Mouse (Mus musculus) left cerebral cortex, postnatal 14 days (tissue): ENCODE measurements at regions not wholly inside any gene's neighbourhood (a gene's known extent, or its start where the extent isn't known, plus 50 kb on each side); places are given as distances from the start of the nearest gene placed in this dataset.
"Not testable (repeated sequence)": the region's sequence is repeated elsewhere in the genome, so short reads cannot be mapped to it uniquely, and the experiment has no call there.

ENCODE experiments used
- DNase-seq, 2 experiments: peaks; one replicate each; pipeline ENCODE4 v3.0.0; 2021 to 2022; ENCODE audit warnings: low spot score in 2 of 2, mixed read lengths in 1 of 2
- intact Hi-C: fragments of 180-260 bp; cut with DNase I; formaldehyde crosslinking; loops from one replicate; pipeline ENCODE4 v1.15.1; 2025

DNA sequence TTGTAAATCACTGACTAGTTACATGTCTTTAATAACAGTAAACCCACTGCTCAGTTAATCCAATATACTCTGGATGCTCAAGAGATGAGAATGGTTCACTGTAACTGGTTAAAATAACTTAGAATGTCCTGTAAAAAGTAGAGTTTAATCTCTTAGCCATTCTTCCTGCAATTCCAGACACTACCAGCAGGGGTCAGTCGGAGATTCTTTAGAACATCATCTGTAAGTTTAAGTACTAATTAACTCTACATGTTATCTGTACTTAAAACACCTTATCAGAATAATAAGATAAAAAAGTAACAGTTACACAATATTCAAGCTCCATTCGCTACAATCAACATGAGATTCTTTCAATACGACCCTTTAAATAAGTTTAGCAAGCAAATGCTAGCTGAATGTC lies 58.7 kb upstream of the Olig3 start:
- intact Hi-C loops, result no loop called here
- DNase-seq, result no peak

GRCm38 (mm10) chr10:19295388-19296013 lies 60.8 kb upstream of the Olig3 start:
- intact Hi-C loops, result no loop called here
- DNase-seq, result no peak

- intact Hi-C loops, result no loop called here
- DNase-seq, result no peak
These were observed 64.9 kb upstream of the Olig3 start for GRCm38 (mm10) chr10:19291474-19291873.

DNA sequence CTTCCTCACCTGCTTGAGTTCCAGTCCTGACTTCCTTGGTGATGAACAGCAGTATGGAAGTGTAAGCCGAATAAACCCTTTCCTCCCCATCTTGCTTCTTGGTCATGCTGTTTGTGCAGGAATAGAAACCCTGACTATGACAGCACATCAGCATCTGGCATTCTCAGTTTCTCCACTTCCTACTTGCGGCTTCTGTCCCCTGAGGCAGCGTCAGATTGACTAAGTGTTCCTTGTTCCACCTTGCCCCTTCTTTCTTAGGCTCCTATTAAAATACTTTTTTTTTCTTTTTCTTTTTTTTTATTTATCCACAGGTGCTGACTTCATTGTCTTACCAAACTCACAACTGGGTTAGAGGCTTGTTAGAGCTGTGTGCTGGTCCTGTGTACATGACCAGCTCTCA lies 65.3 kb upstream of the Olig3 start:
- DNase-seq, intact Hi-C loops: not testable (repeated sequence)

- intact Hi-C loops, result no loop called here
These were observed 74.2 kb upstream of the Olig3 start for GRCm38 (mm10) chr10:19282166-19282565.

DNA sequence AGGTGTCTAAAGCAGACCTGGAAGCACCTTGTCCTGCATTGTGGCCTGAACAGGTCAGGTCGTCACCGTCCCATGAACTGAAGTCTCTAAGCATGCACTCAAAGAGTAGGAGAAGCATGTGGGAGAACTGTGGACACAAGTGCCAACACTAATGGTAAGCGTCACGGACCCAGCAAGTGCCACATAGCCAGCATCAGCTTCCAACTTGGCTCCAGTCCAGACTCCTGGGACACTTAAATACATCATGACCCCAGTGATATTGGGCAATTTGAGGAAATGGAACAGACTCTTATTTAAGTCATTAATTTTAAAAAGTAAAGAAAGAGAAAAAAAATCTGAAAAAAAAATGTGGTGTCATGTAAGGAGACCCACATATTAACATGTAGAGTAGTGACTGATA lies 75.3 kb upstream of the Olig3 start:
- DNase-seq, result no peak
- intact Hi-C loops, result no loop called here

More at GRCm38 (mm10) chr10:19282166-19282565, 74.2 kb upstream of the Olig3 start:
- DNase-seq, result no peak

DNA sequence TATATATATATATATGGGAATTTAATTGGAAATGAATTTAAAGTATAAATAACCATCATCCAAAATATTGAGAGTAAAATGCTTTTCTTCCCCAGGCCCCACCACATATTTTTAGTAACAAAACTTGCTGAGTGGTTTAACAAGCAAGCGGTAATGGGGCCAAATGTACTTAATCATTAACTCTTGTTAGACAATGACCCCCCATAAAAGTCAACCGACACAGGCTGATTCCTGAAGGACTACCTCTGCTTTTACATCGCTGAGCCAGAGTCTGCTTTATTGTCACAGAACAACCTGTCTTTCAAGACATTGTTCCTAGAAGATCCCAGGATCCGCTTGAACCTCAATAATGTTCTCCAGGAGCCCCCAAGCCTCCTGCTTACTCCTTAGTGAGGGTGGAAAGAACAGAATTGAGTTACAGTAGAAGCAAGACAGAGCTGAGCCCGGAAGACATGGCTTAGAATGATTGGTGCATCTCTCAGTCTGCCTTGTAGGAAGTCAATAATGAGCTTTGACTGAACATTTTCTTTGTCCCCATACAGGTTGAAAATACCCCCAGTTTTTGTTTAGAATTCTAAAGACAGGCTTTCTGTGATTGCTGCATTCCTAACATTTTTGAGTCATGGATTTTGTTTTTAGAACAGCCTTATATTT lies 78.0 kb upstream of the Olig3 start:
- DNase-seq, result no peak

GRCm38 (mm10) chr10:19277103-19277827 lies 79.1 kb upstream of the Olig3 start:
- DNase-seq, result peak in 1 of 2 experiments; percentile 12

More for the DNA sequence above, 78.0 kb upstream of the Olig3 start:
- intact Hi-C loops, result no loop called here

DNA sequence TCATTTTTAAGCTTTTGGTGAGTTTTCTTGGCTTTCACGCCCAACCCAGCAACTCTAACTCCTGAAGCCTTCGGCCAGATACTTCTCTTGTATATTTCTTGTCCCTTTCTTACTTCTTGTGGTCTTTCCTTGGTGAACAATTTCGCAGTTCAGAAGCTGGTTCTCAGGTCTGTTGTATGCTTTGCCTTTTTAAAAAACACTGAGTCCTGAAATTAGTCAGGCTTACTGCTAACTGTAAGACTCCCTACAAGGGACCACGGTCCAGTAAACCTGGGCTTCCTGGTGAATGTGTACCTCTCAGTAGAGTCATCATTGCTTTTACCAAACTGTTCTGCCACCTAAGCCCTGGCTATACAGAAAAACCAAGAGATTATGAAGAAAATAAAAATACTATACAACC lies 81.3 kb upstream of the Olig3 start:
- intact Hi-C loops, result no loop called here
- no peak for DNase-seq

More at GRCm38 (mm10) chr10:19277103-19277827, 79.1 kb upstream of the Olig3 start:
- intact Hi-C loops, result no loop called here

- intact Hi-C loops, result no loop called here
- no peak for DNase-seq
These were observed 86.9 kb upstream of the Olig3 start for GRCm38 (mm10) chr10:19269418-19269817.

DNA sequence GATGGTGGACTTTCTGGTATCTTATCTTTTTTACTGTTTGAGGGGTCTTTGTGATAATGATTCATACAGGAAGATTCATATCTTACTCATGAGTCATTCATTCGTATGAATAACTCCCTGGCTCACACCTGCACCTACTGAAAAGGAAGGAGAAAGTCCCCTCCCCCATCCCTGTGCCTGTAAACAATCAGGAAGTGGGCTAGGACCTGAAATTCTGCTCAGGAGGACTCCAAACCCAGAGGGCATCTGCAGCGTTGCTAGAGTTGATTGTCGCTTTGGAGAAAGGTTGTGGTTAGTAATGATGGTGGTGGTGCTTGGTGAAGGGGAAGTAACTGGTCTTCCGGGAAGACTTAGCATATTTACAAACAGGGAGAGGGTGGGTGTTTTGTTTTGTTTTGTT lies 88.3 kb upstream of the Olig3 start:
- intact Hi-C loops, result no loop called here
- no peak for DNase-seq

DNA sequence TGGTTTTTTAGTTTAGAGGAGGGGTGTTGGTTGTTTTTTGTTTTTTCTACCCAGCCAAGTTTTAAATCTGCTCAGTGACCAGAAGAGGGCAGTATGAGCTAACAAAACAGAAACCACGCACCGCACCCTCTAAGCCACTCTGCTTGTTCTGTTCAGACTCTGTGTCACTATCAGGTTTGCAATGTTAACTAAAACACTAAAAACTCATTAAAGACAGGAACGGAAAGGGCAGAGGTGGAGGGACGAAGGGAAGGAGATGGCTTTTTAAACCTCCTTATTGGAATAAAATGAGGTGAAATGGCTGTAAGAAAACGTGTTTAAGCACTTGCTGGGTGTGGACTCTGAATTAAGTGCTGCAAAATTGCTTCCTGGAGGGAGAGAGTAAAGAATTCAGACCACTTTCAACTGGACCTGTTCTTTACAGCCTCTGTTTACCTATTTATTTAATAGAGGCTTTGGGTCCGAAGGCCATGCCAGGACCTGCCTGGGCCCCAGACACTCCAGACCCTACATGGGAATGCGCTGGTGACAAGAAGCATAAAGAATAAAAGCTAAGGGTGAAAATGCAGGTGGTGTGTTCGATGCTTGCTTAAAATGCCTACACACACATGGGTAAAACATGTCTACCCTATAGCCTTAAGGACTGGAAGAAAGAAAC lies 116.1 kb upstream of the Olig3 start:
- intact Hi-C loops, result loop anchor here (1.0 to 5.0 kb wide), 3 partner anchors 278 to 655 kb away; no protein-coding TSS in a partner anchor
- DNase-seq, result peak; percentile 42 to 55

GRCm38 (mm10) chr10:19216240-19216639 lies 140.1 kb upstream of the Olig3 start:
- intact Hi-C loops, result no loop called here

DNA sequence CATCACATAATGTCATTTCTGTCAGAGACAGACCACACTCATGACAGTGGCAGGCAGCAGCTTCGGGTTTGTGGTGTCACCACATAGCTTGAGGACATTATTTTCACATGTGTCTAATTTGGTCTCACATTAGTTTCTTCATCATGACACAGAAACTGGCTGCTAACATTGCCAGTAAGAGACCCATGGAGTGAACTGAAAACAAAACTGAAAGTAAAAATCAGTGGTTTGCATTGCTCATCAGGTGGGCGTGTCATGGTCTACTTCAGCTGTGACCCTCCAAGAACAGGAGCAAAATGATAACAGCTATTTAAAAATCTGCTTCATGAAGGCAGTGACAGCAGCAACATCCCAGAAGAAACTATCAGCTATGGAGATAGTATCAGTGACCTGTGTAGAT lies 146.6 kb upstream of the Olig3 start:
- intact Hi-C loops, result no loop called here
- DNase-seq, result no peak

More at GRCm38 (mm10) chr10:19216240-19216639, 140.1 kb upstream of the Olig3 start:
- no peak for DNase-seq

- DNase-seq, result no peak
- intact Hi-C loops, result no loop called here
These were observed 148.1 kb upstream of the Olig3 start for GRCm38 (mm10) chr10:19208101-19208722.

DNA sequence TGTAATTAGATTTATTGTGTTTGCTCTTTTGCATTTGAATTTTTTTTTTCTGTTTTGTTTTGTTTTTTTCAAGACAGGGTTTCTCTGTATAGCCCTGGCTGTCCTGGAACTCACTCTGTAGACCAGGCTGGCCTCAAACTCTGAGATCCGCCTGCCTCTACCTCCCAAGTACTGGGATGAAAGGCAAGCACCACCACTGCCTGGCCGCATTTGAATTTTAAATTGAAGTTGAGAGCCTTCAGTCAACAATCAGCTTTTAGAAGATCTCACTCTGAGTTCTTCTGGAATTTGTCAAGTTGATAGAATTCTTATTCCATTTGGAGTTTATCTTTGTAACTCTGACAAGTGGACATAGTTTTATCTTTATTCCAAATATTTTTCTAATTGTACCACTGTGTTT lies 148.8 kb upstream of the Olig3 start:
- intact Hi-C loops, result no loop called here
- no peak for DNase-seq

DNA sequence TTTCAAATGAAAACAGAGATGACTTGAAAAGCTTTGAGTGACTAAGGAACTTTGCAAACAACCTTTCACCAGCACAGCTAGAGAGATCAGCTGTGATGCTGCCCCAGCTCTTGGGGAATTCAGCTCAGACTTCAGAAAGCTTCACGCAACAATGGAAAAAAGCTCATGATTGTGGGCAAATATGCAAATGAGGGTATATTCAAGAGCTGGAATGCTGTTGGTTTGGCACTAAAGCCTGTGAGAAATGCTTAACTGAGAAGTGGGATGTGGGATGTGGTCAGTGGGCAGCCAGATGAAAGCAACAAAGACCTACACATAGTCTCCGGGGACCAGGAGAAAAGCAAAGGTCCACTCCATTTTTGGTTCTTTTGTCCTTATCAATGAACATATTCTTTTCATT lies 156.0 kb upstream of the Olig3 start:
- intact Hi-C loops, result no loop called here
- DNase-seq, result no peak

DNA sequence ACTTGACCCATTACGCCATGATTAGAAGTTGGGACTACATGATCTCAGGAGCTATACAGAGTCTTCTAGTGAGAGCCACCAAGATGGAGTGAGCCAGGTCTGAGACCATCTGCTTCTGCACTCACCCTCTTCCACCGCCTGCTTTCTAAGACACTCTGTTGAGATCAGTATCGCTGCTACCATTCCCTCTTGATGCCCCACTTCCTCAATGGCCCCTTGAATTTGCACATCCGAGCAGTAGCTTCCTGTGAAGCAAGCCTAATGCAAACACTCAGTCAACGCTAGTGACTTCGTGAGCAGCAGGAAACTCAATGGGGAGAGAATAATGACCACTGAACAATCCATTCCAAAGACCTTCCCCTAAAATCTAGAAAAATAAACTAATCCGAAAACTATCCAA lies 160.7 kb upstream of the Olig3 start:
- no peak for DNase-seq
- intact Hi-C loops, result no loop called here

GRCm38 (mm10) chr10:19194646-19195045 lies 161.7 kb upstream of the Olig3 start:
- intact Hi-C loops, result no loop called here
- DNase-seq, result no peak
